Mouse (Mus musculus) limb, embryonic 13.5 days (tissue): Measurements from ENCODE around the gene Ctnna3. TPM values are rescaled to one million over a fixed set of nuclear protein-coding genes. Genes with fewer than 3 reads are reported as not detected.

Experiments used
- ATAC-seq: fragments of 200-750 bp; cut with Nextera tagmentation; 2 replicates; pipeline ENCODE4 v1.8.0; 2017; ENCODE audit warnings: low read depth, moderate number of reproducible peaks, moderate TSS enrichment; ENCODE audit not compliant: low FRiP score
- H3K27ac ChIP-seq: fragments of 300-500 bp; sonication (generic); 2 replicates; pipeline ENCODE4 v1.5.1; 2015; ENCODE audit warnings: inconsistent platforms, mild to moderate bottlenecking, moderate library complexity
- H3K27me3 ChIP-seq: fragments of 300-500 bp; sonication (generic); 2 replicates; pipeline ENCODE4 v1.6.1; 2015; ENCODE audit warnings: mild to moderate bottlenecking, inconsistent platforms
- H3K36me3 ChIP-seq: fragments of 300-500 bp; sonication (generic); 2 replicates; pipeline ENCODE4 v1.6.1; 2015; ENCODE audit warnings: inconsistent platforms, mild to moderate bottlenecking, moderate library complexity
- H3K4me1 ChIP-seq: fragments of 300-500 bp; sonication (generic); 2 replicates; pipeline ENCODE4 v1.6.1; 2015; ENCODE audit warnings: inconsistent platforms
- H3K4me2 ChIP-seq: fragments of 300-500 bp; sonication (generic); replicated peaks from 2 replicates; pipeline ENCODE4 v1.6.1; 2015; ENCODE audit warnings: inconsistent platforms, mild to moderate bottlenecking, moderate library complexity
- H3K4me3 ChIP-seq: fragments of 300-500 bp; sonication (generic); 2 replicates; pipeline ENCODE4 v1.5.1; 2015; ENCODE audit warnings: moderate library complexity, mild to moderate bottlenecking, inconsistent platforms
- H3K9ac ChIP-seq: fragments of 300-500 bp; sonication (generic); 2 replicates; pipeline ENCODE4 v1.6.1; 2015; ENCODE audit warnings: mild to moderate bottlenecking, inconsistent platforms
- H3K9me3 ChIP-seq: fragments of 300-500 bp; sonication (generic); 2 replicates; pipeline ENCODE4 v1.6.1; 2016; ENCODE audit warnings: inconsistent platforms
- WGBS: fragments of 180-500 bp; shearing (Covaris S2); methylation state at CpG from one replicate; pipeline ENCODE4 v1.1.7; 2015; 5-methylcytosine and 5-hydroxymethylcytosine counted together
- polyA plus RNA-seq: library from polyadenylated mRNA; unstranded; fragments of >200 nt; fragmentation: Nextera tagmentation; extraction: Ambion mirVana; gene quantifications from 2 replicates; pipeline ENCODE4 v1.2.1, GENCODE M21; 2015

The Ctnna3 gene
- polyA plus RNA-seq, 1 experiment from 2014 or later = 0.75 TPM

GRCm38 (mm10) chr10:63894612-63895011 lies 464.7 kb downstream of the Ctnna3 start:
- no peak for ATAC-seq
- Histone ChIP-seq H3K27me3 (no peaks in the 10 kb centered on the region), H3K9ac (no peak overlapping the region), H3K36me3 (no peaks in the 10 kb centered on the region), H3K4me1 (no peaks in the 10 kb centered on the region), H3K9me3 (no peaks in the 10 kb centered on the region), H3K4me2 (no peak overlapping the region), H3K4me3 (no peak overlapping the region), H3K27ac (no peak overlapping the region)
- 91% methylated on average over 5 of the region's 5 CpGs for WGBS

DNA sequence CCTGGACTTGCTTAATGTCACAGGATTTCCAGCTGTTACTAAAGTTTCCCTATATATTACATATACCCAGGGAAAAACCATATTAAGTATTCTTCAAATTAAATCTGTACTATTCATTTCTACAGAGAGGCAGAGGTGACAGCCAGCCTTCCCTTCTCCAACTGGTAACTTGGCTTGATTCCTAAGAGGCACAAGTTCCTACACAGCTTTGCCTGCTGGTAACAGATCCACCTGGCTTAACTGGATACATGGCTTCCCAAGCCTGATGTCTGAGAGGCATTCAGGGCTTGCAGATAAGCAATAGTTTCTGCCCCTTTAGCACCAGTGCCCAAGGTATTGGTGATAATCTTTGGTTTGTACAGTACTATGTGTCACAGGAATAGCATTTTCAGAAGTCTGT lies 470.0 kb downstream of the Ctnna3 start:
- no peaks in the 10 kb centered on the region for H3K9me3 ChIP-seq
- H3K4me2 ChIP-seq = no peak overlapping the region
- H3K27ac ChIP-seq = no peak overlapping the region
- no peak for ATAC-seq
- H3K4me1 ChIP-seq = no peaks in the 10 kb centered on the region
- H3K9ac ChIP-seq = no peak overlapping the region
- no peaks in the 10 kb centered on the region for H3K36me3 ChIP-seq
- H3K4me3 ChIP-seq = no peak overlapping the region
- no peaks in the 10 kb centered on the region for H3K27me3 ChIP-seq

DNA sequence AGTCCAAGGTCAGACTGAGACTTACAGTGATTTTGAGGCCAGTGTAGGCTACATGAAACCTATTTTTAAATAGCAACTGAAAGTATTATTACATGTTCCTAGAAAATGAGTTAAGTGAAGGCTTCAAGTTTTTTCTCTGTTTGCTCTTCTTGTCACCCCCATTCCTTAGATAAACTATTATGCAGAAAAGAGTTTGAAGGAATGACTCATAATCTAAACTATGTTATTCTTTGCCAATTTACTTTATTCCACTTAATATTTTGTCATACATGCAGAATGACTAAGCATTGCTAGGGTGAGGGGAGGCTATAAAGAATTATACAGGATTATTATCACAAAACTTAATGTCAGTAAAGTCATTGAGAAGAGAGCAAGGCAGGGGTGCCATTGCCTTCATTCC lies 479.0 kb downstream of the Ctnna3 start:
- Histone ChIP-seq H3K4me3 (no peak overlapping the region), H3K27ac (no peak overlapping the region), H3K4me2 (no peak overlapping the region), H3K9ac (no peak overlapping the region), H3K9me3 (no peaks in the 10 kb centered on the region), H3K4me1 (no peaks in the 10 kb centered on the region), H3K27me3 (no peaks in the 10 kb centered on the region), H3K36me3 (no peaks in the 10 kb centered on the region)
- no peak for ATAC-seq

DNA sequence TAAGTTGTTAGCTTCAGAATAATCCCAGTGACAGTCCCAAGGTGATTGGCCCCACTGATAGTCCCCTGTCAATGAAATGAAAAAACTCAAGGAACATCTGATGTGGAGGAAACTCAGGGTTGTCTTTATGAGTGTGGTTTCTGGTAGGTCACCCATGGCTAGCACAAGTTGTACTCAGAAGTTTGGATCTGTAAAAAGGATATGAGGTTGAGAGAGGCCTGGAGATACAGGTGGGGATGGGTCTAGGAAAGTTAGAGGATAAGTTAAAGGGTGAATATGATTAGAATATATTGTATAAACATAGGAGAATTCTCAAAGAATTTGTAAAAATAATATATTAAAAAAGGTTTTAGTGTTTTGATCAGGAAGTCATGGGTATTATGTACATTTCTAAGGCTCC lies 497.4 kb downstream of the Ctnna3 start, which contains the start of gene Gm10118:
Gene Gm10118 (minus strand): TSS at position 101 of the 400 bp plus-strand sequence.
- no peak within 1 kb of the TSS for H3K4me3 ChIP-seq

DNA sequence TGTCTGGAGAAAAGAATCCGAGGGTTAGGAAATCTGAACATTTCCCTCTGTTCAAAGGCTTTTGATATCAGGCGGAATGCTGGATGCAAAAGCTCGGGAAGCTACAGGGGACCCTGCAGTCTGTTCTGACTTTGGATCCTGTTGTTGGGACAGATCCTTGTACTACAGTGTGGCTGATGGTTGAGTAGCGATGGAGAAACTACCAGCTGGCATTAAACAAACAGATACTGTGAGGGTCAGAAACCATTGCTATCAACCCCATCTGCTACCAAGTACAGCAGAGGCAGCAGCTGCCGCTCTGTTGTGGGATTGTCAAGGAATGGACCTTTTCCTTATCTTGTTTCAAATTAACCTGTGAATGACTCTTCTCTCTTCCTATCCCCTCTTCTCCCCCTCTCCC lies 504.0 kb downstream of the Ctnna3 start:
- Histone ChIP-seq H3K9me3 (no peaks in the 10 kb centered on the region), H3K4me1 (no peaks in the 10 kb centered on the region), H3K4me2 (no peak overlapping the region), H3K4me3 (no peak overlapping the region), H3K9ac (no peak overlapping the region), H3K27ac (no peak overlapping the region), H3K36me3 (no peaks in the 10 kb centered on the region), H3K27me3 (no peaks in the 10 kb centered on the region)
- WGBS = 88% methylated on average over 5 of the region's 5 CpGs
- ATAC-seq = no peak

More for the DNA sequence above, 497.4 kb downstream of the Ctnna3 start, which contains the start of gene Gm10118:
- Histone ChIP-seq H3K27ac (no peak within 1 kb of the TSS), H3K4me2 (no peak within 1 kb of the TSS), H3K27me3 (no peaks in the 10 kb centered on the region), H3K4me1 (no peaks in the 10 kb centered on the region), H3K36me3 (no peaks in the 10 kb centered on the region), H3K9me3 (no peaks in the 10 kb centered on the region), H3K9ac (no peak within 1 kb of the TSS)
- no peak for ATAC-seq

- WGBS = 62% methylated on average over 3 of the region's 3 CpGs
Observed at GRCm38 (mm10) chr10:63945534-63945933, 515.6 kb downstream of the Ctnna3 start.

DNA sequence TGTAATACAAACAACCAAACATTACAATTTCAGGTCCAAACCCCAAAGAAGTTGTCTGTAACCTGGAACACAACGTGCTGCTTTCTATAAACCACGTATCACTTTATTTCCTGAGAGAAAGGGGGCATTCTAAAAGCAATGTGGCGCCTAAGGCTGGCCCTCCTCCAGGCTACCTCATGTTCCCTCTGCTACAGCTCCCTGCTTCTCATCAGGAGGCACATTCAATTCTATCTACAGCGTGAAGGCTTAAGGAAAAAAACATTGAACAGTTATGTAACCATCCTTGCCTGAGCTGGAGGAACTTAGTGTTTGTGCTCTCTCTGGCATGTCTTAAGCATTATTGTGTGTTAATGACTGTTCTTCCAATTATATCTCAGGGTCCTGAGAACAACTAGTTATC lies 517.4 kb downstream of the Ctnna3 start:
- no peak overlapping the region for H3K27ac ChIP-seq
- H3K4me2 ChIP-seq = no peak overlapping the region
- ATAC-seq = no peak
- 71% methylated on average over 4 of the region's 4 CpGs for WGBS
- H3K4me3 ChIP-seq = no peak overlapping the region
- H3K9me3 ChIP-seq = no peaks in the 10 kb centered on the region
- peaks cover 5% of the 10 kb centered on the region; the same call in 1 of the 2 replicates for H3K4me1 ChIP-seq
- no peaks in the 10 kb centered on the region for H3K27me3 ChIP-seq
- no peak overlapping the region for H3K9ac ChIP-seq
- H3K36me3 ChIP-seq = no peaks in the 10 kb centered on the region

More at GRCm38 (mm10) chr10:63945534-63945933, 515.6 kb downstream of the Ctnna3 start:
- no peak overlapping the region for H3K9ac ChIP-seq
- no peak overlapping the region for H3K4me2 ChIP-seq
- ATAC-seq = no peak
- H3K4me1 ChIP-seq = no peaks in the 10 kb centered on the region
- no peak overlapping the region for H3K4me3 ChIP-seq
- no peaks in the 10 kb centered on the region for H3K9me3 ChIP-seq
- no peaks in the 10 kb centered on the region for H3K36me3 ChIP-seq
- H3K27ac ChIP-seq = no peak overlapping the region
- H3K27me3 ChIP-seq = no peaks in the 10 kb centered on the region

DNA sequence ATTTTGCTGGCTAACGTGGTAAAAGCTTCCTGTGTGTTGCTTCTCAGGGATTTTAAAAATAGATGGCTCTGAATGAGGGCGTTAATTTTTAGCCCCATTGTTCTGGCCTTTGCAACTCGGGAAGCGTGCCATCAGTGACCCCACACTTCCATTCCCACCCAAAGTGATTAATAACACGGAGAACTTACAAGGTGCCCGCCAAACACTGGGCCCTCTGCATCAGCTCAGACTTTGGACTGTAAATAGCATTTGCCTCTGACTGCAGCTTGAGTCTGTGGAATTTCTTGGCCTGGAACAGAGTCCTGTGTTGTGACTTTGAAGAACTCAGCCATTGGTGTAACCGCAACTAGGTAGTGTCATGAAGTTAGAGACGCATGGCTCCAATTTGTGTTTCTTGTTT lies 521.0 kb downstream of the Ctnna3 start:
- 61% methylated on average over 8 of the region's 8 CpGs for WGBS
- no peak overlapping the region for H3K4me2 ChIP-seq
- no peak overlapping the region for H3K4me3 ChIP-seq
- H3K4me1 ChIP-seq = peaks cover 5% of the 10 kb centered on the region
- H3K27ac ChIP-seq = peak overlapping the region; percentile 40; the same call in 1 of the 2 replicates
- H3K27me3 ChIP-seq = no peaks in the 10 kb centered on the region
- H3K9ac ChIP-seq = no peak overlapping the region
- peak; percentile 67; the same call in 1 of the 2 replicates for ATAC-seq
- H3K9me3 ChIP-seq = no peaks in the 10 kb centered on the region
- no peaks in the 10 kb centered on the region for H3K36me3 ChIP-seq

- WGBS = 84% methylated on average over 1 of the region's 1 CpGs
- H3K4me1 ChIP-seq = peaks cover 5% of the 10 kb centered on the region
- no peak overlapping the region for H3K4me3 ChIP-seq
- no peaks in the 10 kb centered on the region for H3K36me3 ChIP-seq
- no peak overlapping the region for H3K9ac ChIP-seq
- no peaks in the 10 kb centered on the region for H3K27me3 ChIP-seq
- H3K4me2 ChIP-seq = no peak overlapping the region
- H3K27ac ChIP-seq = no peak overlapping the region
- ATAC-seq = no peak
- no peaks in the 10 kb centered on the region for H3K9me3 ChIP-seq
Observed at GRCm38 (mm10) chr10:63951481-63951880, 521.6 kb downstream of the Ctnna3 start.

GRCm38 (mm10) chr10:63954308-63954930 lies 524.5 kb downstream of the Ctnna3 start:
- Histone ChIP-seq H3K27me3 (no peaks in the 10 kb centered on the region), H3K9ac (no peak overlapping the region), H3K4me2 (no peak overlapping the region), H3K4me3 (no peak overlapping the region), H3K36me3 (no peaks in the 10 kb centered on the region), H3K27ac (no peak overlapping the region), H3K9me3 (no peaks in the 10 kb centered on the region), H3K4me1 (peaks cover 5% of the 10 kb centered on the region)
- no peak for ATAC-seq
- WGBS = 28% methylated on average over 6 of the region's 7 CpGs

GRCm38 (mm10) chr10:63972300-63972699 lies 542.4 kb downstream of the Ctnna3 start:
- 90% methylated on average over 2 of the region's 2 CpGs for WGBS
- H3K36me3 ChIP-seq = no peaks in the 10 kb centered on the region
- no peaks in the 10 kb centered on the region for H3K27me3 ChIP-seq
- H3K4me3 ChIP-seq = no peak overlapping the region
- no peak overlapping the region for H3K27ac ChIP-seq
- H3K4me2 ChIP-seq = no peak overlapping the region
- ATAC-seq = no peak
- H3K9ac ChIP-seq = no peak overlapping the region
- no peaks in the 10 kb centered on the region for H3K4me1 ChIP-seq
- no peaks in the 10 kb centered on the region for H3K9me3 ChIP-seq

DNA sequence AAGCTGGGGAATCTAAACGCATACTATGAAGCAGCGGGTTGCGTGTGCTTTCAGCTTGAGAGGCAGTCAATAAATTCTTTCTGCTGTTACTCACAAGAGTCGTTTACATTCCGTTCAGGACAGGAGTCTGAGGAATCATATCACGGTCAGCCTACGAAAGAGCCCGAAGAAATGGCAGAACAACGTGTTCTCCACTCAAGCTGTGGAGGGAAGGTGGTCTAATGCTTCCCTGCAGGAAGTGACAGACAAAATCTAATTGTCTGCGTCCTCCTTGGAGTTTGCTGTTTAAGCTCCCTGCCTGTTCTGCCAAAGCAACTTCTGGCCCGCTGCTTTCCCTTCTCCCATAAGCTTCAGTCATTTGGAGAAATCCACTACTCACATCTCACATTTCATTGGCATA lies 548.2 kb downstream of the Ctnna3 start:
- no peaks in the 10 kb centered on the region for H3K27me3 ChIP-seq
- no peaks in the 10 kb centered on the region for H3K36me3 ChIP-seq
- H3K9me3 ChIP-seq = no peaks in the 10 kb centered on the region
- H3K9ac ChIP-seq = no peak overlapping the region
- H3K4me2 ChIP-seq = peak overlapping the region; percentile 57
- 0 out of 2 replicates have a peak, but pooled peaks cover 8% of the 10 kb centered on the region for H3K4me1 ChIP-seq
- H3K27ac ChIP-seq = no peak overlapping the region
- WGBS = 26% methylated on average over 11 of the region's 11 CpGs
- ATAC-seq = no peak
- H3K4me3 ChIP-seq = peak overlapping the region; percentile 5; the same call in 1 of the 2 replicates

DNA sequence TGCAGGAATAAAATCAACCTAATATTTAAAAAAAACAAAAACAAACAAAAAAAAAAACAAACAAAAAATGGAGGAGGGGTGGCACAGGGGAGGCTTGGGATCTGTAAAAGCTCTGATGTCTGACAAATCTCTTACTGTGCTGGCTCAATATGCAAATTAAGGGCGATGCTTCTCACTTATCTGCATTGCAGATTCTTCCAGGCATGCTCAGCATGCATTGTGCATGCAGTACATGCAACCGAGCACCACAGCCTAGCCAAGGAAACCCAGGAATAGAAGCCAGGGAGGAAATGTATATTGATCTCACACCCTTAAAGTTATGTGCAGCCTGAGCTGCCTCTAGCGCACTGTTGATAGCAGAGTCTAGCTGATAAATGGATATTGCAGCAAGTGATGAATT lies 548.6 kb downstream of the Ctnna3 start:
- WGBS = 34% methylated on average over 3 of the region's 3 CpGs

More for the DNA sequence above, 548.6 kb downstream of the Ctnna3 start:
- Histone ChIP-seq H3K36me3 (no peaks in the 10 kb centered on the region), H3K4me1 (0 out of 2 replicates have a peak, but pooled peaks cover 8% of the 10 kb centered on the region), H3K27ac (no peak overlapping the region), H3K4me3 (no peak overlapping the region), H3K9ac (no peak overlapping the region), H3K27me3 (no peaks in the 10 kb centered on the region), H3K4me2 (peak overlapping the region; percentile 57), H3K9me3 (no peaks in the 10 kb centered on the region)
- ATAC-seq = no peak
